Mouse (Mus musculus) MEL (cell line): ENCODE measurements around the gene Jup. TPM values are rescaled to one million over a fixed set of nuclear protein-coding genes. Genes with fewer than 3 reads are reported as not detected.

Experiments used
- DNase-seq: peaks from one replicate; pipeline ENCODE4 v3.0.0; 2011; ENCODE audit warnings: low read depth, low spot score
- H3K27ac ChIP-seq: 2 replicates; pipeline ENCODE4 v1.5.1; 2012; ENCODE audit warnings: low read depth, mild to moderate bottlenecking, control low read depth, low read length, moderate library complexity; ENCODE audit not compliant: control insufficient read depth
- H3K27me3 ChIP-seq, 2 experiments: fragments of 150-350 bp in 1 of 2; sonication (generic) in 1 of 2; 2 replicates each; pipeline ENCODE4 v1.6.1; 2012; ENCODE audit warnings: low read length in 2 of 2, mild to moderate bottlenecking in 2 of 2, improper control_type of control experiment in 1 of 2, moderate library complexity in 1 of 2; ENCODE audit not compliant: insufficient read depth in 2 of 2, control insufficient read depth in 1 of 2
- H3K36me3 ChIP-seq, 2 experiments: 2 replicates each; pipeline ENCODE4 v1.6.1; 2012 to 2014; ENCODE audit warnings: low read length in 2 of 2, improper control_type of control experiment in 1 of 2, inconsistent platforms in 1 of 2, mild to moderate bottlenecking in 1 of 2; ENCODE audit not compliant: insufficient read depth in 2 of 2, control insufficient read depth in 1 of 2
- H3K4me1 ChIP-seq, 2 experiments: fragments of 150-350 bp in 1 of 2; sonication (generic) in 1 of 2; 2 replicates each; pipeline ENCODE4 v1.6.1; 2012; ENCODE audit warnings: low read length in 2 of 2, improper control_type of control experiment in 1 of 2, mild to moderate bottlenecking in 1 of 2; ENCODE audit not compliant: insufficient read depth in 2 of 2, control insufficient read depth in 1 of 2
- H3K4me3 ChIP-seq, 2 experiments: fragments of 150-350 bp in 1 of 2; sonication (generic) in 1 of 2; 2 replicates each; pipeline ENCODE4 v1.5.1; 2012; ENCODE audit warnings: low read depth in 2 of 2, low read length in 2 of 2, mild to moderate bottlenecking in 2 of 2, moderate library complexity in 2 of 2, control low read depth in 1 of 2, improper control_type of control experiment in 1 of 2; ENCODE audit not compliant: control insufficient read depth in 1 of 2, insufficient read depth in 1 of 2
- H3K79me2 ChIP-seq: 2 replicates; pipeline ENCODE4 v1.6.1; 2012; ENCODE audit warnings: mild to moderate bottlenecking, low read length, moderate library complexity; ENCODE audit not compliant: control insufficient read depth, poor library complexity, insufficient read depth
- H3K9ac ChIP-seq: 2 replicates; pipeline ENCODE4 v1.6.1; 2012; ENCODE audit warnings: low read depth, mild to moderate bottlenecking, control low read depth, low read length, moderate library complexity; ENCODE audit not compliant: control insufficient read depth, poor library complexity, severe bottlenecking
- H3K9me3 ChIP-seq: fragments of 150-350 bp; sonication (generic); replicated peaks from 2 replicates; pipeline ENCODE4 v1.6.1; 2012; ENCODE audit warnings: mild to moderate bottlenecking, low read length, improper control_type of control experiment, moderate library complexity; ENCODE audit not compliant: insufficient read depth
- E2F4 ChIP-seq: IDR thresholded peaks from 2 replicates; pipeline ENCODE4 v1.6.1; 2011; ENCODE audit warnings: low read depth, low read length, improper control_type of control experiment, borderline replicate concordance
- EP300 ChIP-seq, 2 experiments: IDR thresholded peaks; 2 replicates each; pipeline ENCODE4 v1.6.1; 2011; ENCODE audit warnings: improper control_type of control experiment in 2 of 2, low read length in 2 of 2, low read depth in 1 of 2, mild to moderate bottlenecking in 1 of 2
- GABPA ChIP-seq: IDR thresholded peaks from 2 replicates; pipeline ENCODE4 v1.6.1; 2012; ENCODE audit warnings: low read depth, mild to moderate bottlenecking, inconsistent platforms, low read length, improper control_type of control experiment, moderate library complexity
- JUND ChIP-seq: IDR thresholded peaks from 2 replicates; pipeline ENCODE4 v1.6.1; 2011; ENCODE audit warnings: low read depth, mild to moderate bottlenecking, improper control_type of control experiment, low read length
- MEF2A ChIP-seq: IDR thresholded peaks from 2 replicates; pipeline ENCODE4 v1.6.1; 2014; ENCODE audit warnings: low read depth, mild to moderate bottlenecking, inconsistent platforms, low read length, improper control_type of control experiment; ENCODE audit not compliant: poor library complexity, insufficient replicate concordance, severe bottlenecking; ENCODE audit errors: extremely low read depth
- MYB ChIP-seq: IDR thresholded peaks from 2 replicates; pipeline ENCODE4 v1.6.1; 2011; ENCODE audit warnings: mild to moderate bottlenecking, low read depth, low read length, improper control_type of control experiment
- POLR2AphosphoS2 ChIP-seq: IDR thresholded peaks from 2 replicates; pipeline ENCODE4 v1.6.1; 2011; ENCODE audit warnings: low read length, improper control_type of control experiment
- RAD21 ChIP-seq: IDR thresholded peaks from 2 replicates; pipeline ENCODE4 v1.6.1; 2011; ENCODE audit warnings: mild to moderate bottlenecking, low read depth, low read length, improper control_type of control experiment
- SMC3 ChIP-seq: IDR thresholded peaks from 2 replicates; pipeline ENCODE4 v1.6.1; 2011; ENCODE audit warnings: low read depth, low read length, improper control_type of control experiment
- TAL1 ChIP-seq: IDR thresholded peaks from 2 replicates; pipeline ENCODE4 v1.6.1; 2012; ENCODE audit warnings: mild to moderate bottlenecking, inconsistent platforms, low read length, moderate library complexity, mixed read lengths
- UBTF ChIP-seq: IDR thresholded peaks from 2 replicates; pipeline ENCODE4 v1.6.1; 2012; ENCODE audit warnings: low read depth, mild to moderate bottlenecking, inconsistent platforms, low read length, improper control_type of control experiment, moderate library complexity, borderline replicate concordance; ENCODE audit not compliant: insufficient read depth
- ZKSCAN1 ChIP-seq: IDR thresholded peaks from 2 replicates; pipeline ENCODE4 v1.6.1; 2012; ENCODE audit warnings: low read depth, mild to moderate bottlenecking, inconsistent platforms, low read length, improper control_type of control experiment, moderate library complexity
- polyA plus RNA-seq, 2 experiments: library from polyadenylated mRNA; stranded (reverse) in 1 of 2; unstranded in 1 of 2; fragments of >175 nt in 1 of 2; fragments of >200 nt in 1 of 2; gene quantifications; 2 replicates each; pipeline versions ENCODE4 v1.2.1 to v1.2.4; 2012; ENCODE audit warnings: low replicate concordance in 2 of 2, low read depth in 1 of 2; ENCODE audit not compliant: insufficient read length in 2 of 2, insufficient read depth in 1 of 2, missing spikeins in 1 of 2
- total RNA-seq: library from RNA; depleted of rRNA; stranded (reverse); fragments of 300-350 nt; gene quantifications from 2 replicates; pipeline ENCODE4 v1.2.3, GENCODE M21; 2012

Gene Jup
- total and polyA plus RNA-seq, 3 experiments, result 1.0 to 8.5 TPM; not detected in 1

DNA sequence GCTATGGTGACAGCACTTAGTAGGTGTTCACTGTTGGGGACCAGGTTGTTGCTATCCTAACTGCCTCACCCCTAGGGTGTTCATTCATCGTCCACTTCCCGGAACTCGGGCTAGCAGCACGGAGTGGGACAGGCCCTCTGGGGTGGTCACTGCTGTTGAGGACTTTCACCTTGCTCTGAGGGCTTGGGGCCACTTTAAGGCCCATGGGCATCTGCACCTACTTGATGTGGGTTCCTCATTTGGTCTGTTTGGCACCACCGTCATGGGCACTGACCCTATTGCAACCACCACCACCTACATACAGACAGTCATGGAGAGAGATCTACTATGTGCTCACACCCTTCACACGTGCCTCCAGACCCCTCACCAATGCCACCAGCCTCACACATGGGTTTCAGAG lies 10.5 kb downstream of the Jup start:
- no peaks in the 10 kb centered on the region for H3K4me1 ChIP-seq
- DNase-seq, result no peak
- TF ChIP-seq E2F4 (no peak), ZKSCAN1 (peak; percentile 44; the same call in 1 of the 2 replicates)
- H3K36me3 ChIP-seq, result no peaks in the 10 kb centered on the region
- H3K9me3 ChIP-seq, result no peaks in the 10 kb centered on the region
- no peak overlapping the region for H3K4me3 ChIP-seq
- no peaks in the 10 kb centered on the region; a peak in 1 of 4 replicates for H3K27me3 ChIP-seq
- no peak overlapping the region for H3K9ac ChIP-seq
- H3K79me2 ChIP-seq, result no peaks in the 10 kb centered on the region
- no peak overlapping the region for H3K27ac ChIP-seq

DNA sequence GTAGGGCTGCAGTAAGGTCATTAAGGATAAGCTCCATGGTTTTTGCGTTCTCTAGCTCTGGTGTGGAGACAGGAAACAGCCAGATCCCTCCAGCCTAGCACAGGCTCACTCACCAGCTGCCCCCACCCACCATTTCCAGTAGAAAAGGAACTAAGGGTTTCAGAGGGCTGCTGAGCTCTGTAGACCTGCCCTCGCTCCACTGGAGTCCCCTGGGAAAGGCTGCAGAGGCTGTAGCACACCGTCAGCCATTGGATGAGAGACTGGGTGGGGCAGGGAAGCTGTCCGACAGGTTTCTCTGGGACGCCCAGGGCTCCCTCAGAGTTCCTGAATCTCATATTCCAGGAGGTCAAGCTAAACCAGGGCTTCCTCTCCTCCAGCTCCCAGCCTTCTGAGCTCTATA lies 11.0 kb downstream of the Jup start:
- Histone ChIP-seq H3K4me3 (no peak overlapping the region), H3K79me2 (no peaks in the 10 kb centered on the region), H3K36me3 (no peaks in the 10 kb centered on the region), H3K27me3 (no peaks in the 10 kb centered on the region; a peak in 1 of 4 replicates), H3K4me1 (no peaks in the 10 kb centered on the region), H3K27ac (no peak overlapping the region), H3K9me3 (no peaks in the 10 kb centered on the region), H3K9ac (no peak overlapping the region)
- TF ChIP-seq GABPA (no peak), RAD21 (no peak)
- DNase-seq, result no peak

DNA sequence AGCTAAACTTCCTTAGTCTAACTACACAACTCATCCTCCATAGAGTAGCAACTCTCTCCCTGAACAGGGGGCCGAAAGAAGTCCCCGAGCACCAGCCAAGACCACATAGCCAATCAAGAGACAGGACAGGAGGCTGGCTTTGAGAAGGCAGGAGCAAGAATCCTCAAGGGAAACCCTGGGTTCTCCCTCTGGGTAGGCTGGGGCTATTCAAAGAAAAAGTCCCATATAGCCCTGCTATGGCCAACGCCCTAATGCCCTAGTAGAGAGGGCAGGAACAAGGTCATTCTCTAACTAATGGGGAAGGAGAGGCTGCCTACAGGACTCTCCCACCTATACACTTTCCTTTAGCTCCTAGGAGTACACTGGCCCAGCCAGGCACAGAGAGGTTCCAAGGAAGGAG lies 12.5 kb downstream of the Jup start:
- no peaks in the 10 kb centered on the region for H3K9me3 ChIP-seq
- DNase-seq, result no peak
- H3K4me1 ChIP-seq, result no peaks in the 10 kb centered on the region
- no peak overlapping the region for H3K9ac ChIP-seq
- no peaks in the 10 kb centered on the region; a peak in 1 of 4 replicates for H3K27me3 ChIP-seq
- no peak overlapping the region for H3K4me3 ChIP-seq
- no peak overlapping the region for H3K27ac ChIP-seq
- H3K79me2 ChIP-seq, result no peaks in the 10 kb centered on the region
- H3K36me3 ChIP-seq, result no peaks in the 10 kb centered on the region
- TF ChIP-seq UBTF (no peak), JUND (no peak), TAL1 (no peak), EP300 (IDR thresholded peaks at IDR 0.05; ENCODE audit: low read depth in 1 of 2, low read length in 2 of 2) (no peak), MEF2A (no peak), POLR2AphosphoS2 (no peak), MYB (no peak), SMC3 (no peak)
